Mouse (Mus musculus) forebrain, embryonic 10.5 days (tissue): ENCODE data around the gene Syngr4. TPM values are rescaled to one million over a fixed set of nuclear protein-coding genes. Genes with fewer than 3 reads are reported as not detected.
A peak's percentile ranks its signal among the peaks of the same experiment; 100 is the strongest.

Experiments
- DNase-seq: peaks from one replicate; pipeline ENCODE4 v3.0.0-alpha.2; 2017; ENCODE audit warnings: low spot score; ENCODE audit errors: extremely low spot score
- H3K27ac ChIP-seq: fragments of 300-500 bp; sonication (generic); 2 replicates; pipeline ENCODE4 v1.5.1; 2016; ENCODE audit warnings: mild to moderate bottlenecking
- H3K27me3 ChIP-seq: fragments of 300-500 bp; sonication (generic); 2 replicates; pipeline ENCODE4 v1.6.1; 2016; ENCODE audit warnings: mild to moderate bottlenecking; ENCODE audit not compliant: poor library complexity, severe bottlenecking
- H3K36me3 ChIP-seq: fragments of 300-500 bp; sonication (generic); replicated peaks from 2 replicates; pipeline ENCODE4 v1.6.1; 2016; ENCODE audit warnings: mild to moderate bottlenecking, moderate library complexity
- H3K4me1 ChIP-seq: fragments of 300-500 bp; sonication (generic); 2 replicates; pipeline ENCODE4 v1.6.1; 2016
- H3K4me3 ChIP-seq: fragments of 300-500 bp; sonication (generic); 2 replicates; pipeline ENCODE4 v1.5.1; 2016; ENCODE audit warnings: mild to moderate bottlenecking, moderate library complexity
- H3K9me3 ChIP-seq: fragments of 300-500 bp; sonication (generic); 2 replicates; pipeline ENCODE4 v1.6.1; 2016; ENCODE audit warnings: mild to moderate bottlenecking, moderate library complexity
- WGBS: fragments of 180-500 bp; shearing (Covaris S2); methylation state at CpG from one replicate; pipeline ENCODE4 v1.1.7; 2016; 5-methylcytosine and 5-hydroxymethylcytosine counted together
- polyA plus RNA-seq: library from polyadenylated mRNA; unstranded; fragments of >200 nt; fragmentation: Nextera tagmentation; extraction: Ambion mirVana; gene quantifications from 2 replicates; pipeline ENCODE4 v1.2.1, GENCODE M21; 2016

The Syngr4 gene
- polyA plus RNA-seq, 1 experiment from 2014 or later = 1.3 TPM

DNA sequence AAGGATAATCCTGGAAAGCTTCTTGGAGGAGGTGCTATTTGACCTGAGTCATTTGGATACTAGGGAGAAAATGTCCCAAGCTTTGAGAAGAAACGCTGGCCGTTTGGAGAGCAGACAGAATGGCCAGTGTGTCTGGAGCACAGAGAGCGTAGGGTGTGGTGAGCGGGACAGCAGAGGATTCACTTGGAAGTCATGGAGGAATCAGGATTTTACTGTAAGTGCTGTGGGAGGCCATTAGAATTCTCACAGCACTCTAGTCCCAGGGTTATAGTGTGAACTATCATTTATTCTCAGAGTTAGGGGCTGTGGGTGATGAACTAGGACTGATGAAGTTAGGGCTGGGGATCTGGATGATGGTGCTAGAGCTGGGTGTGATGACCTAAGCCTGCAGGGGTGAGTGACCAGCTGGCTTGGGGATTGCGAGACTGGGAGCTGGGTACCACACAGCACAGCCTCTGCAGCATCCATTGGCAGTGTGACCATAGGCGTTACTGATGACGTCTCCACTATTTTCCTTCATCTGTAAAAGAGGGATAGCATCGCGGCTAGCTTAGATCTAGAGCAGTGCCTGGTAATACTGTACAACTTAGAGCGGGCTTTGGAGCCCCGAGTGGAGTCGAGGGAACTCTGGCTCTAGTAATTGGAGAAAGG lies 25.6 kb upstream of the Syngr4 start:
- H3K4me1 ChIP-seq = peaks cover 50% of the 10 kb centered on the region
- no peak for DNase-seq
- peak overlapping the region; percentile 55; the same call in 1 of the 2 replicates for H3K4me3 ChIP-seq
- peaks cover 5% of the 10 kb centered on the region; the same call in 1 of the 2 replicates for H3K9me3 ChIP-seq
- WGBS = 88% methylated on average over 12 of the region's 12 CpGs
- H3K36me3 ChIP-seq = no peaks in the 10 kb centered on the region; the same call in 1 of the 2 replicates
- H3K27ac ChIP-seq = peak overlapping the region; percentile 88
- peaks cover 33% of the 10 kb centered on the region for H3K27me3 ChIP-seq

DNA sequence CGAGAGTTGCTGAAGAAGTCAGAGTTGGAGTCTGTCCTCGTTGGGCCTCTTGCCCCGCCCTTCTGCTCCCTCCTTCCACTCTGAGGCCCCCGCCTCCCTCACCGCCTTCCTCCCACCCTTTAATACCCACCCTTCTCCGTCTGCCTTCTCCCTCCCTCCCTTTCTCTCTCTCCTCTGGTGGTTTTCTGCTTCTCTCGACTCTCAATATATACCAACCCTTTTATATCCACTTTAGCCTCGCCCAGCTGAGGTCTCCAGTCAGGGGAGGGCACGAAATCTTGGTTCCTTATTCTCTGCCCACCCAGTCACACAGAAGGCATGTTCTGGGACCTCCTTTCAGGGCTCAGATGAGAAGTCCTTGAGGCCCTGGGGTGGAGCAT lies 24.7 kb upstream of the Syngr4 start, which contains the start of gene Emp3:
Emp3 (minus strand) TSS at position 163 of the 380 bp plus-strand sequence.
- no peak for DNase-seq
- Histone ChIP-seq H3K4me3 (peak within 1 kb of the TSS; percentile 8; the same call in 1 of the 2 replicates), H3K27ac (peak within 1 kb of the TSS; percentile 88), H3K4me1 (peaks cover 58% of the 10 kb centered on the region), H3K36me3 (no peaks in the 10 kb centered on the region), H3K9me3 (peaks cover 5% of the 10 kb centered on the region; the same call in 1 of the 2 replicates), H3K27me3 (peaks cover 31% of the 10 kb centered on the region)
- 57% methylated on average over 9 of the region's 9 CpGs for WGBS

DNA sequence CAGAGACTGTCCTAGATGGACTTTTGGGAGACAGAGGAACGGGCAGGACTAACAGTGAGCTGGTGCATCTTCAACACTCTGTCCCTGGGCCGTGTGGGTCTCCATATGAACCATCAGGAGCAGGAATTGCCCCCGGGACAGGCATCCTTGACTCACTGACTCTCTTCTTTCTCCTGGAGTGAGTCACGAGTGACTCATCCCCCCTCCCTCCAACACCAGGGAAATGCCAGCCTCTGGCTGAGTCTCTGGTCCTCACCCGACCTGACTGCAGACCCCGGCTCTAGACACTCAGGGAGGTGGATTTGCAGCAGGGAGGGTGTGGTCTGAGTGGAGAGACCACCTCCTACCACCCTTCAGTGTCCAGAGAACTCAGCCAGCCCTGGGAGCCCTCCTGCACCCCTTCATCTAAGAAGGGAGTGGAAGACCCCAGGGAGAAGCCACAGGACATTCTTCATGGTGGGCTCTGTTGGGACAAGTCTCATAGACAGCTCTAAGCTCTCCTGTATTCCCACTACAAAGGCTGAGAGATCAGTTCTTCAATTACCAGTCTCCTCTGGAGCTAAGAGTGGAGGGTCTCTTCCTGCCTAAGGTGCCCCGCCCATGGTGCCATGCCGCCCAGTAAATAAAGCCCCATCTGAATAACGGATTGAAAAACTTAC lies 24.2 kb upstream of the Syngr4 start:
- H3K27ac ChIP-seq = peak overlapping the region; percentile 36; the same call in 1 of the 2 replicates
- peaks cover 5% of the 10 kb centered on the region; the same call in 1 of the 2 replicates for H3K9me3 ChIP-seq
- peaks cover 63% of the 10 kb centered on the region for H3K4me1 ChIP-seq
- no peak for DNase-seq
- peaks cover 31% of the 10 kb centered on the region for H3K27me3 ChIP-seq
- 67% methylated on average over 9 of the region's 9 CpGs for WGBS
- H3K4me3 ChIP-seq = peak overlapping the region; percentile 8; the same call in 1 of the 2 replicates
- H3K36me3 ChIP-seq = no peaks in the 10 kb centered on the region

DNA sequence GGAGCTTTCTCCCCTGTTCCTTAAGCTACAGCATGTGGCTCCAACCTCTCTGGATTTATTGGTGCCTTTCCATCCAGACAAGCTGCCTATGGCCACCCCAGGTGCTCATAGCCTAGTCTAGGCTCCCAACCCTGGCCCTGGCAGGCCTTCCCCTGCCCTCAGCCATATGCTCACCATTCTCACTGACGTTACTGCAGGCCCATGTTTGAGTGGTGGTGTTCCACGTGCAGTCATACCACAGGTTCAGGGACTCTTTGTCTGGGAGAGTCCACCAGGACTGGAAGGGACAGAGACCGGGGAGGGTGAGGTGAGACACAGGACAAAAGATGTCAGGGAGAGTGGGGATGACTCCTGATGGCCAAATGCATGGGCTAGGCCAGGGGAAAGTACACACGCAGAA lies 23.2 kb upstream of the Syngr4 start:
- 82% methylated on average over 4 of the region's 4 CpGs for WGBS
- peak overlapping the region; percentile 36 for H3K27ac ChIP-seq
- no peak for DNase-seq
- H3K36me3 ChIP-seq = no peaks in the 10 kb centered on the region
- no peak overlapping the region for H3K4me3 ChIP-seq
- no peaks in the 10 kb centered on the region for H3K9me3 ChIP-seq
- H3K4me1 ChIP-seq = peaks cover 66% of the 10 kb centered on the region
- H3K27me3 ChIP-seq = peaks cover 31% of the 10 kb centered on the region

DNA sequence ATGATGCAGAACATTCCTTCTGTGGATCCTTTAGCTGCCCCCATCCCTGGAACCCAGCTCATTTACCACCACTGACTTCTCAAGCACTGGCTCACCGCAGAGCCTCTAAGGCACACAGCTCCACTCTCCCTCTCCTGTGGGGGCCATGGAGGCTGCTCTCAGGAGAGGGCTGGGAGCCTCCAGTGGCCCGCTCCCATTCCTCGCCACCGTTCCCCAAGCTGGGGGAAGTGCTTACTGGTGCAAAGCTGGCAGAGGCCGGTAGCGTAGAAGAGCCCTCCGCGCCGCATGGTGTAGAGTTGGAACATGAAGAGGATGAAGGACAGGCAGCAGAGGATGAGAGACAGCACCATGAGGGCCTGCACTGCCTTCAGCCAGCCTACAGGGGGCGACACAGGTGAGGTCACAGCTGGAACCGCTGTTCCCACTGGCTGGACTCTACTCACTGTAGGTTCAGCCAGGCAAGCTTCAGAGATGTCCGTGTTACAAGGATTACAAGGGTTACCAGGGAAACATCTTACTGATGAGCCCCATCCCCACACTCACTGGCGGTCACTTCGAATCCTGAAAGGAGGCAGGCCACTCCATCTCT lies 22.7 kb upstream of the Syngr4 start:
- Histone ChIP-seq H3K4me3 (no peak overlapping the region), H3K27me3 (peaks cover 30% of the 10 kb centered on the region), H3K36me3 (no peaks in the 10 kb centered on the region), H3K9me3 (no peaks in the 10 kb centered on the region), H3K27ac (no peak overlapping the region), H3K4me1 (peaks cover 61% of the 10 kb centered on the region)
- DNase-seq = no peak
- 57% methylated on average over 14 of the region's 14 CpGs for WGBS

DNA sequence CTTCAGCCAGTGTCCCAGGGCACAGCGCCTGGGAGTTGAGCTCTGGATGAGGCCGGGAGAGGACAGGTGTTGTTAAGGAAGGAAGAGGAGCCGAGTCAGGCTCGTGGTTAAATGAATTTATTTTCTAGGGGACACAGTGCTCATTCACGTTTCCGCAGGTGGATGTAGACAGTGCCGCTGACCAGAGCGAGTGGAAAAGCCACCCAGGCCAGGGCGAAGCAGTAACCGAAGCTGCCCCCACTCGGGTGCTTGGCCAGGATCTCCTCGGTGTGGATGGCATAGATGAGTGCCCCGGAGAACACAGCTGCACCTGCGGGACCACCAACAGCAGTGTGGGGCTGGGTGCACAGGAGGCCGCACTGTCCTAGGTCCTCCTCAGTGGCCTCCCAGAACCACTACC lies 21.4 kb upstream of the Syngr4 start:
- H3K27ac ChIP-seq = peak overlapping the region; percentile 79
- peaks cover 11% of the 10 kb centered on the region for H3K36me3 ChIP-seq
- peaks cover 25% of the 10 kb centered on the region for H3K27me3 ChIP-seq
- peaks cover 48% of the 10 kb centered on the region for H3K4me1 ChIP-seq
- no peak overlapping the region for H3K4me3 ChIP-seq
- no peak for DNase-seq
- WGBS = 93% methylated on average over 15 of the region's 15 CpGs
- no peaks in the 10 kb centered on the region for H3K9me3 ChIP-seq

DNA sequence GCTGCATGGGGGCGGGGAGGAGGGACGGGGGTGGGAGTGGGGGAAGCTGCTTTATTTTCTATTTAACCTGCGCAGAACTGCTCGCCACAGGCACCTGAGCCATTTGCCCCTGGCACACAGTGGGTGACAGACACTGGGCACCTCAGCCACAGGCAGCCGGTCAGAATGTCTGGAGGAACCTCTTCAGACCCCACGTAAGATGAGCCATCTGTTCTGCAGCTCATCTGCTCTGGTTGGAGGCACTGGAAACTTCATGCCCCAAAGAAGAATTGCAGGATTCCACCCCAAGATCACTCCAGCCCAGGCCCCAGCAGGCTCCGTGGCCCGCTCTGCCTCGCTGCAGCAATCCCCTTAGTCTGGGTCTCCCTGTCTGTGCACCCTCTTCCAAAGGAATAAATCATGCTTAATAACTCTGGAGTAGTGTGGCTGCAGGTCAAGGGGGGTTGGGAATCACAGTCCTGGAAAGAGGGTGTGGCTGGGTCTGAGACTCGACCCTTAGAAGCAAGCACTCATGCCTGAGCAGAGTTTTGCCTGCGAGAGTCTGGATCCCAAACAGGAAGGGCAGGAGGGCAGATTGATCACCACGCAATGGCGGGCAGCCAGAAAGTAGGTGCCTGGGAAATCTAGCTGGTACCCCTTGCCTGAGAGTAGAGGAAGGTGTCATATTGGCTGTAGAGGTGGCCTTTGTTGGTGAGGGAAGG lies 20.6 kb upstream of the Syngr4 start:
- DNase-seq = no peak
- peak overlapping the region; percentile 43 for H3K4me3 ChIP-seq
- 48% methylated on average over 13 of the region's 13 CpGs for WGBS

DNA sequence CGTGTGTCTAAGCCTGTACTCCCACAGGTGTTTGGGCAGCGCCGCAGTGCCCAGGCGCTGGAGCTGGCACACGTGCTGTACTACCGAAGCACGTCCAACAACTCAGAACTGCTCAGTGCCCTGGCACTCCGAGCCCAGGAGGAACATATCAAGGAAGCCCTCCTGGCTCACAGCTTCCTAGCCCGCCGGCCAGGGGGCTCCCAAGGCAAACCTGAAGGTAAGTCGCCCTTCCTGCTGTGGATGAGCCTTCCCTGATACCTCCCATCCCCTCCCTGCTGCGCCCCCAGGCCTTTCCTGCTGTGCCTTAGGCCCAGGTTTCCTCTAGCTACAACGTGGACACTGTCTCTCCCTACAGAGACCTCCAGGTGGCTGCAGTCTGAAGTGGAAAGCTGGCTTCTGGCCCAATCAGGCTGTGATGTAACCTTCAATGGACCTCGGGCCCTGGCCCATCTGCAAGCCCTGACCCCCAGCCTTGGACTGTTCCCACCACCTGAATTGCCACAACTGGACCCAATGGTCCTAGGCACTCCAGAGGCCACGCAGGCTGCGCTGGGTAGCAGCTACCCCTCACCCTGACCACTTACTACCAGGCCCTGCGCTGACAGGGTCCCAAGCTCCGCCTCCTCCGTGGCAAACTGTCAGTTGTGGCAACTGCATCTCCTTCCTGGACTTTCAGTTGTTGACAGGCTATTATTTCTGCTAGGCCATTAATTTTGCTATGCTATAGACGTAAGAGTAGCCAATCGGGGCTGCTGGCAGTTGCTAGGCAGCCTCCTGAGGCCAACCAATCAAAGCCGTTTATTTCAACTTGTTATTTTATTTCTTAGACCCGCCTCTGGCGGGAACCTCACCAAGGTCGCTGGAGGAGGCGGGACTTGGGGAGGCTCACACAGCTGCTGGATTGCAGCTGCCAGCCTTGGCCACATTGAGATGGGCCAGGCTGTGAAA lies 19.8 kb upstream of the Syngr4 start:
- WGBS = 39% methylated on average over 26 of the region's 26 CpGs
- H3K27ac ChIP-seq = peak overlapping the region; percentile 79
- peak overlapping the region; percentile 43 for H3K4me3 ChIP-seq
- no peaks in the 10 kb centered on the region for H3K9me3 ChIP-seq
- peaks cover 36% of the 10 kb centered on the region for H3K4me1 ChIP-seq
- peaks cover 17% of the 10 kb centered on the region for H3K27me3 ChIP-seq
- peaks cover 13% of the 10 kb centered on the region for H3K36me3 ChIP-seq
- peak; percentile 63 for DNase-seq

More for the DNA sequence above, 20.6 kb upstream of the Syngr4 start:
- H3K9me3 ChIP-seq = no peaks in the 10 kb centered on the region
- peaks cover 12% of the 10 kb centered on the region for H3K36me3 ChIP-seq
- peaks cover 23% of the 10 kb centered on the region for H3K27me3 ChIP-seq
- peaks cover 41% of the 10 kb centered on the region for H3K4me1 ChIP-seq
- peak overlapping the region; percentile 79 for H3K27ac ChIP-seq

DNA sequence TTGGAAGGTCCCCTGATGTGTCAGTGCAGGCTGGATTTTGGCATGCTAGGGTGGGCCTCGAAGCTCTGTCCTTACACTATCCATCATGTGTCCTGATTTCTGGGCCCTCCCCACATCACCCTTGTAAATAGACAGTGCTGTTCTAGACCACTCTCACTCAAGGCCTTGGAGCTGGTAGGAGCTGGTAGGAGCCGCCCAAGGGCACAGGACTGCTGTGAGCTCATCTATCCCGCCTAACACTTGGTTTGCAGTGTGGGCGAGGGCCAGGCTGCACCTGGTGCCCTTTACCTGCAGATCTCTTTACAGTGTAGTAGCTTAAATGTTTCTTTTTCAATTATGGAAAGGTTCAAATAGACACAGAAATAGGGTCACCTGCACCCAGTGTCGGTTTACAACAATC lies 18.5 kb upstream of the Syngr4 start:
- peaks cover 26% of the 10 kb centered on the region for H3K36me3 ChIP-seq
- H3K27ac ChIP-seq = no peak overlapping the region
- peaks cover under 1% of the 10 kb centered on the region for H3K9me3 ChIP-seq
- no peak for DNase-seq
- H3K4me3 ChIP-seq = no peak overlapping the region
- peaks cover 5% of the 10 kb centered on the region for H3K27me3 ChIP-seq
- H3K4me1 ChIP-seq = peaks cover 25% of the 10 kb centered on the region
- WGBS = 88% methylated on average over 5 of the region's 5 CpGs

DNA sequence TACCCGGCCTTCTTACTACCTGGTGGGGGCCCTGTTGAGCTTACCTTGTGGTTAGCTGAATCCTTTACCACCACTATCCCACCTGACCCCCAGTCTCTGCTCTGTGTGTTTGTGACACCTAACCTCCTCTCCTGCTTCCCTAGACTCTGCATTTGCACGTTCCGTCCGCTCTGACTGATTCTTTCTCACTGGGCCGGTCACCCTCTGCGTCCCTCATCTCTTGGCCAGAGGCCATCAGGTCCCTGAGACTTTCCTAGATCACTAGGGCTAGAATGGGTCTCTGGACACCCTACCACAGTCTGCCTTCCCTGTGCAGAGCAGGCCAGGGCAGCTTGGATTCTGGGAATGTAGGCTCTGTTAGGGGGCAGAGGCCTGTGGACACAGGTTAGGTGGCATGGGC lies 17.6 kb upstream of the Syngr4 start:
- 88% methylated on average over 6 of the region's 6 CpGs for WGBS
- H3K27ac ChIP-seq = no peak overlapping the region
- no peaks in the 10 kb centered on the region for H3K27me3 ChIP-seq

DNA sequence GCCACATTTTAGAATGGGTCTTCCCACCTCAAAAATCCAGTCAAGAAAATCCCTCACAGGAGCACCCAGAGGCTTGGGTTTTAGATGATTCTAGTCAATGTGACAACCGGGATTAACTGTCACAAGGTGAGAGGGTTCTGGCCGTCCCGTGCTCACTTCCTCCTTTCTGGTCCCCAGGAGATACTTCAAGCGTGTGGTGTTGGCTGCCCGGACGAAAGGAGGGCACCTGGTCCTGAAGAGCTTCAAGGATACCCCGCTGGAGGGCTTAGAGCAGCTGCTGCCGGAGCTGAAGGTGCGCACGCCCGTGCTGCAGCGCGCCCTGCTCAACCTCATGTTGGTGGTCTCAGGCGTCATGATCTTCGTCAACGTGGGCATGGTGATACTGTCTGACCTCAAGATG lies 12.6 kb upstream of the Syngr4 start:
- H3K36me3 ChIP-seq = peaks cover 49% of the 10 kb centered on the region
- no peak for DNase-seq
- WGBS = 97% methylated on average over 16 of the region's 16 CpGs

More for the DNA sequence above, 17.6 kb upstream of the Syngr4 start:
- DNase-seq = no peak
- H3K36me3 ChIP-seq = peaks cover 35% of the 10 kb centered on the region
- peaks cover 7% of the 10 kb centered on the region for H3K9me3 ChIP-seq
- peaks cover 25% of the 10 kb centered on the region for H3K4me1 ChIP-seq
- no peak overlapping the region for H3K4me3 ChIP-seq

DNA sequence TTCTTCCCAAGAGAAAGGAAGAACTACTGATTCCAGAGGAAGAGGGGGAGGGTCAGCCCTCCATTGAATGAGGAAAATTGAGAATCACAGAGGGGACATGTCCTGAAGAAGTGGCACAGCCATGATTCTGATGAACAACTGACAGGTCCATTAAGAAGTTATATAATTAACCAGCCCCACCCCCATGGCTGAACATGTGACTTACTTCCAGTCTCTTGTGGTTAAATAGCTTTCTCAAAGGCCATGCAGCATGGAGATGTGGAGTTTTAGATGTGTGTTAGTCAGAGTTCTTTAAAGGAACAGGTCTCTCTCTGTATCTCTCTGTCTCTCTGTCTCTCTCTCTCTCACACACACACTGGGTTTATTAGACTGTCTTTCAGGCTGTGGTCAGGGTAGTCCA lies 11.9 kb upstream of the Syngr4 start:
- Histone ChIP-seq H3K27me3 (no peaks in the 10 kb centered on the region), H3K9me3 (peaks cover 11% of the 10 kb centered on the region), H3K4me1 (no peaks in the 10 kb centered on the region), H3K27ac (no peak overlapping the region), H3K4me3 (no peak overlapping the region), H3K36me3 (peaks cover 43% of the 10 kb centered on the region)
- DNase-seq = no peak

More for the DNA sequence above, 12.6 kb upstream of the Syngr4 start:
- Histone ChIP-seq H3K9me3 (peaks cover 7% of the 10 kb centered on the region), H3K4me1 (no peaks in the 10 kb centered on the region), H3K27ac (no peak overlapping the region), H3K27me3 (no peaks in the 10 kb centered on the region), H3K4me3 (no peak overlapping the region)
